Mouse (Mus musculus) regulatory T cell (primary cell): ENCODE data around the gene Cldn10.

Experiments
- in situ Hi-C: fragments of 300-600 bp; cut with MboI, MseI; formaldehyde crosslinking; loops from one replicate; pipeline ENCODE4 v1.15.1; 2025; ENCODE audit warnings: high pct_unique_total_duplicates

Gene Cldn10

GRCm38 (mm10) chr14:118826346-118826745, 38.6 kb downstream of the Cldn10 start:
- in situ Hi-C loops = loop anchor here (5.0 kb wide), 1 partner anchor 86 kb away; no protein-coding TSS in a partner anchor

- in situ Hi-C loops = loop anchor here (5.0 kb wide), 1 partner anchor 85 kb away; no protein-coding TSS in a partner anchor
These were observed 39.7 kb downstream of the Cldn10 start for GRCm38 (mm10) chr14:118827283-118827904.

- in situ Hi-C loops = loop anchor here (5.0 kb wide), 1 partner anchor 83 kb away; no protein-coding TSS in a partner anchor
These were observed 41.8 kb downstream of the Cldn10 start for GRCm38 (mm10) chr14:118829331-118830095.

- in situ Hi-C loops = no loop called here
These were observed 43.9 kb downstream of the Cldn10 start for GRCm38 (mm10) chr14:118831597-118831996.

GRCm38 (mm10) chr14:118833241-118833640, 45.5 kb downstream of the Cldn10 start:
- in situ Hi-C loops = no loop called here

GRCm38 (mm10) chr14:118834313-118834712, 46.6 kb downstream of the Cldn10 start:
- in situ Hi-C loops = no loop called here

- in situ Hi-C loops = no loop called here
These were observed 48.4 kb downstream of the Cldn10 start for GRCm38 (mm10) chr14:118836145-118836544.

- in situ Hi-C loops = no loop called here
These were observed 49.0 kb downstream of the Cldn10 start for GRCm38 (mm10) chr14:118836754-118837153.

- in situ Hi-C loops = no loop called here
These were observed 50.9 kb downstream of the Cldn10 start for GRCm38 (mm10) chr14:118838556-118839120.

- in situ Hi-C loops = no loop called here
These were observed 51.7 kb downstream of the Cldn10 start for GRCm38 (mm10) chr14:118839416-118839815.

- in situ Hi-C loops = no loop called here
These were observed 52.3 kb downstream of the Cldn10 start for GRCm38 (mm10) chr14:118840027-118840426.

GRCm38 (mm10) chr14:118842353-118842752, 54.6 kb downstream of the Cldn10 start:
- in situ Hi-C loops = no loop called here

GRCm38 (mm10) chr14:118846834-118847233, 59.1 kb downstream of the Cldn10 start:
- in situ Hi-C loops = no loop called here

- in situ Hi-C loops = no loop called here
These were observed 60.5 kb downstream of the Cldn10 start for GRCm38 (mm10) chr14:118848171-118848570.

GRCm38 (mm10) chr14:118850011-118850695, 62.4 kb downstream of the Cldn10 start:
- in situ Hi-C loops = no loop called here

- in situ Hi-C loops = no loop called here
These were observed 63.0 kb downstream of the Cldn10 start for GRCm38 (mm10) chr14:118850696-118851035.

GRCm38 (mm10) chr14:118851496-118852107, 63.9 kb downstream of the Cldn10 start:
- in situ Hi-C loops = no loop called here

GRCm38 (mm10) chr14:118854371-118855114, 66.8 kb downstream of the Cldn10 start:
- in situ Hi-C loops = no loop called here

GRCm38 (mm10) chr14:118855141-118855800, 67.6 kb downstream of the Cldn10 start:
- in situ Hi-C loops = no loop called here

- in situ Hi-C loops = no loop called here
These were observed 68.9 kb downstream of the Cldn10 start for GRCm38 (mm10) chr14:118856563-118856962.
